Mouse (Mus musculus): ENCODE measurements around the gene Psg25. TPM values are rescaled to one million over a fixed set of nuclear protein-coding genes. Genes with fewer than 3 reads are reported as not detected.

The Psg25 gene
- polyA plus RNA-seq, 1 experiment from 2014 or later: 0.10 TPM

DNA sequence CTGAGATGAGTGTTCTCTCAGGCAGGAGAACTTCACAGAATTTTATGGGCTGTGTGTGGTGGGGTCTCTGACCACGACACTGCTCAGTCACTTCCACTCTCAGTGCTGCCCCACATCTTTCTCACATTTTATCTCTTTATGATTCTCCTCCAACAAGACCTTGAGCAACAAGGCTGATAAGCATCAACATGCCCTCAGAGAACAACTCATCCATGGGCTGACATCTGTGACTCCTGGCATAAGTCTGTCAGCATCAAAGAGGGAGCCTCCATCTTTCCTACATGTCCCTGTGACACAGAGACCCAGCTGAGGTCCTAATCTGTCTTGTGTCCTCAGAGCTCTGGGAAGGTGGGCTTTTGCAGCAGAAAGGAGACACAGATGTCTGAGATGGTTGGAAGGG is 48.0 kb downstream of the Psg25 start, which contains the start of gene Psg26:
Gene Psg26, minus strand, starts transcription at position 101 of the 400 bp plus-strand sequence.
- no peak for ATAC-seq (ENCODE audit: insufficient number of reproducible peaks, insufficient read depth, low FRiP score, low read depth)
- 69% methylated on average over 1 of the region's 1 CpGs for WGBS
- no peaks in the 10 kb centered on the region for H3K36me3 ChIP-seq (ENCODE audit: control insufficient read depth, insufficient read depth, low read length)

More for the DNA sequence above, 48.0 kb downstream of the Psg25 start, which contains the start of gene Psg26:
- H3K9me3 ChIP-seq (ENCODE audit: control insufficient read depth, low read depth, low read length): no peaks in the 10 kb centered on the region
- H3K27me3 ChIP-seq (ENCODE audit: control insufficient read depth, insufficient read depth, low read length): no peaks in the 10 kb centered on the region
- H3K27ac ChIP-seq (ENCODE audit: low read length): no peak within 1 kb of the TSS
- no peak within 1 kb of the TSS for H3K4me2 ChIP-seq (replicated peaks; ENCODE audit: low read depth, low read length)
- no peaks in the 10 kb centered on the region for H3K4me1 ChIP-seq (ENCODE audit: control insufficient read depth, insufficient read depth, low read length)
- H3K9ac ChIP-seq (replicated peaks; ENCODE audit: low read depth, low read length): no peak within 1 kb of the TSS
- no peak within 1 kb of the TSS for H3K4me3 ChIP-seq (ENCODE audit: low read depth, low read length)

Other genes starting within 250 kb of the Psg25 start
- not detected in 2 replicates for gene Psg18, start 177.3 kb downstream of the Psg25 start, polyA plus RNA-seq (2014; fragmentation: Nextera tagmentation; extraction: Ambion mirVana)
- not detected in 2 replicates for gene Psg28, start 100.2 kb downstream of the Psg25 start, polyA plus RNA-seq (2014; fragmentation: Nextera tagmentation; extraction: Ambion mirVana)
- not detected in 2 replicates for gene Psg26, start 48.1 kb downstream of the Psg25 start, polyA plus RNA-seq (2014; fragmentation: Nextera tagmentation; extraction: Ambion mirVana)
- gene Psg27, start 35.0 kb upstream of the Psg25 start, polyA plus RNA-seq (2014; fragmentation: Nextera tagmentation; extraction: Ambion mirVana): not detected in 2 replicates
- not detected in 2 replicates for gene Psg23, start 84.2 kb upstream of the Psg25 start, polyA plus RNA-seq (2014; fragmentation: Nextera tagmentation; extraction: Ambion mirVana)
- not detected in 2 replicates for gene Psg21, start 124.5 kb upstream of the Psg25 start, polyA plus RNA-seq (2014; fragmentation: Nextera tagmentation; extraction: Ambion mirVana)
- gene Psg20, start 153.9 kb upstream of the Psg25 start, polyA plus RNA-seq (2014; fragmentation: Nextera tagmentation; extraction: Ambion mirVana): not detected in 2 replicates
- gene Psg22, start 185.8 kb upstream of the Psg25 start, polyA plus RNA-seq (2014; fragmentation: Nextera tagmentation; extraction: Ambion mirVana): not detected in 2 replicates

All from stomach, embryonic 14.5 days (tissue).